Mouse (Mus musculus): ENCODE data around the gene Per1. TPM values are rescaled to one million over a fixed set of nuclear protein-coding genes. Genes with fewer than 3 reads are reported as not detected.

The Per1 gene
- polyA plus RNA-seq, 1 experiment: 4.5 TPM

GRCm38 (mm10) chr11:69088103-69088855, 6.7 kb upstream of the Per1 start, which contains the start of gene Vamp2:
Vamp2 (plus strand) TSS chr11:69088490.
- Histone ChIP-seq H3K4me3 (ENCODE audit: insufficient read depth, poor library complexity, severe bottlenecking) (peak within 1 kb of the TSS; percentile 97), H3ac (ENCODE audit: control insufficient read depth, insufficient read length, low read depth) (peak within 1 kb of the TSS; percentile 95), H3K79me2 (ENCODE audit: control insufficient read depth, insufficient read depth) (peaks cover 36% of the 10 kb centered on the region), H3K36me3 (ENCODE audit: control insufficient read depth, insufficient read depth) (peaks cover 22% of the 10 kb centered on the region), H3K79me3 (ENCODE audit: low read depth) (peaks cover 18% of the 10 kb centered on the region), H3K27me3 (ENCODE audit: control insufficient read depth, insufficient read depth, insufficient read length) (no peaks in the 10 kb centered on the region)
- TF ChIP-seq MAX (IDR thresholded peaks at IDR 0.05): no peak
- TF ChIP-seq MYOG (IDR thresholded peaks at IDR 0.05; ENCODE audit: control insufficient read depth, extremely low read depth, insufficient read length): no peak
- TF ChIP-seq FOSL1 (IDR thresholded peaks at IDR 0.05; ENCODE audit: insufficient read depth, low read length, poor library complexity, severe bottlenecking): no peak

- no peaks in the 10 kb centered on the region for H3K27me3 ChIP-seq (ENCODE audit: control insufficient read depth, insufficient read depth, insufficient read length)
- peaks cover 36% of the 10 kb centered on the region for H3K79me2 ChIP-seq (ENCODE audit: control insufficient read depth, insufficient read depth)
- peak overlapping the region; percentile 97 for H3K4me3 ChIP-seq (ENCODE audit: insufficient read depth, poor library complexity, severe bottlenecking)
- H3K36me3 ChIP-seq (ENCODE audit: control insufficient read depth, insufficient read depth): peaks cover 22% of the 10 kb centered on the region
- peak overlapping the region; percentile 95 for H3ac ChIP-seq (ENCODE audit: control insufficient read depth, insufficient read length, low read depth)
- no peak for TF ChIP-seq USF1 (IDR thresholded peaks at IDR 0.05; ENCODE audit: low read depth)
- TF ChIP-seq CTCF (IDR thresholded peaks at IDR 0.05; ENCODE audit: control insufficient read depth, insufficient read depth, insufficient read length): no peak
- TF ChIP-seq MYOD1 (IDR thresholded peaks at IDR 0.05; ENCODE audit: control insufficient read depth, insufficient read length, low read depth): no peak
- no peak for TF ChIP-seq MAX (IDR thresholded peaks at IDR 0.05)
- no peak for TF ChIP-seq MYOG (IDR thresholded peaks at IDR 0.05; ENCODE audit: control insufficient read depth, extremely low read depth, insufficient read length)
- no peak for TF ChIP-seq FOSL1 (IDR thresholded peaks at IDR 0.05; ENCODE audit: insufficient read depth, low read length, poor library complexity, severe bottlenecking)
- no peak for TF ChIP-seq CEBPB (IDR thresholded peaks at IDR 0.05; ENCODE audit: low read depth)
- H3K79me3 ChIP-seq (ENCODE audit: low read depth): peaks cover 18% of the 10 kb centered on the region
Measured at GRCm38 (mm10) chr11:69088856-69089615, 6.0 kb upstream of the Per1 start.

GRCm38 (mm10) chr11:69089616-69090290, 5.3 kb upstream of the Per1 start:
- peaks cover 36% of the 10 kb centered on the region for H3K79me2 ChIP-seq (ENCODE audit: control insufficient read depth, insufficient read depth)
- H3K27me3 ChIP-seq (ENCODE audit: control insufficient read depth, insufficient read depth, insufficient read length): no peaks in the 10 kb centered on the region
- peaks cover 18% of the 10 kb centered on the region for H3K79me3 ChIP-seq (ENCODE audit: low read depth)
- TF ChIP-seq MYOD1 (IDR thresholded peaks at IDR 0.05; ENCODE audit: control insufficient read depth, insufficient read length, low read depth) (no peak), USF1 (IDR thresholded peaks at IDR 0.05; ENCODE audit: low read depth) (no peak), CEBPB (IDR thresholded peaks at IDR 0.05; ENCODE audit: low read depth) (no peak), FOSL1 (IDR thresholded peaks at IDR 0.05; ENCODE audit: insufficient read depth, low read length, poor library complexity, severe bottlenecking) (no peak), MAX (IDR thresholded peaks at IDR 0.05) (no peak), CTCF (IDR thresholded peaks at IDR 0.05; ENCODE audit: control insufficient read depth, insufficient read depth, insufficient read length) (no peak)
- peak overlapping the region; percentile 97 for H3K4me3 ChIP-seq (ENCODE audit: insufficient read depth, poor library complexity, severe bottlenecking)
- H3K36me3 ChIP-seq (ENCODE audit: control insufficient read depth, insufficient read depth): peaks cover 22% of the 10 kb centered on the region
- peak overlapping the region; percentile 95 for H3ac ChIP-seq (ENCODE audit: control insufficient read depth, insufficient read length, low read depth)

- peaks cover 36% of the 10 kb centered on the region for H3K79me2 ChIP-seq (ENCODE audit: control insufficient read depth, insufficient read depth)
- no peaks in the 10 kb centered on the region for H3K27me3 ChIP-seq (ENCODE audit: control insufficient read depth, insufficient read depth, insufficient read length)
- no peak overlapping the region for H3ac ChIP-seq (ENCODE audit: control insufficient read depth, insufficient read length, low read depth)
- H3K36me3 ChIP-seq (ENCODE audit: control insufficient read depth, insufficient read depth): peaks cover 22% of the 10 kb centered on the region
- TF ChIP-seq FOSL1 (IDR thresholded peaks at IDR 0.05; ENCODE audit: insufficient read depth, low read length, poor library complexity, severe bottlenecking) (no peak), MYOG (IDR thresholded peaks at IDR 0.05; ENCODE audit: control insufficient read depth, extremely low read depth, insufficient read length) (no peak), USF1 (IDR thresholded peaks at IDR 0.05; ENCODE audit: low read depth) (no peak), CEBPB (IDR thresholded peaks at IDR 0.05; ENCODE audit: low read depth) (no peak), MAX (IDR thresholded peaks at IDR 0.05) (no peak), CTCF (IDR thresholded peaks at IDR 0.05; ENCODE audit: control insufficient read depth, insufficient read depth, insufficient read length) (no peak), MYOD1 (IDR thresholded peaks at IDR 0.05; ENCODE audit: control insufficient read depth, insufficient read length, low read depth) (no peak)
- no peak overlapping the region for H3K4me3 ChIP-seq (ENCODE audit: insufficient read depth, poor library complexity, severe bottlenecking)
- H3K79me3 ChIP-seq (ENCODE audit: low read depth): peaks cover 18% of the 10 kb centered on the region
Measured at GRCm38 (mm10) chr11:69090367-69090766, 4.7 kb upstream of the Per1 start.

- H3K27me3 ChIP-seq (ENCODE audit: control insufficient read depth, insufficient read depth, insufficient read length): no peaks in the 10 kb centered on the region
- TF ChIP-seq FOSL1 (IDR thresholded peaks at IDR 0.05; ENCODE audit: insufficient read depth, low read length, poor library complexity, severe bottlenecking): no peak
- TF ChIP-seq CEBPB (IDR thresholded peaks at IDR 0.05; ENCODE audit: low read depth): no peak
- no peak for TF ChIP-seq CTCF (IDR thresholded peaks at IDR 0.05; ENCODE audit: control insufficient read depth, insufficient read depth, insufficient read length)
- TF ChIP-seq USF1 (IDR thresholded peaks at IDR 0.05; ENCODE audit: low read depth): no peak
- no peak for TF ChIP-seq MAX (IDR thresholded peaks at IDR 0.05)
- TF ChIP-seq MYOD1 (IDR thresholded peaks at IDR 0.05; ENCODE audit: control insufficient read depth, insufficient read length, low read depth): no peak
- no peak for TF ChIP-seq MYOG (IDR thresholded peaks at IDR 0.05; ENCODE audit: control insufficient read depth, extremely low read depth, insufficient read length)
- H3ac ChIP-seq (ENCODE audit: control insufficient read depth, insufficient read length, low read depth): no peak overlapping the region
- peaks cover 22% of the 10 kb centered on the region for H3K36me3 ChIP-seq (ENCODE audit: control insufficient read depth, insufficient read depth)
- peaks cover 36% of the 10 kb centered on the region for H3K79me2 ChIP-seq (ENCODE audit: control insufficient read depth, insufficient read depth)
- H3K79me3 ChIP-seq (ENCODE audit: low read depth): peaks cover 18% of the 10 kb centered on the region
- no peak overlapping the region for H3K4me3 ChIP-seq (ENCODE audit: insufficient read depth, poor library complexity, severe bottlenecking)
Measured at GRCm38 (mm10) chr11:69091566-69092385, 3.2 kb upstream of the Per1 start.

Data from C2C12 (cell line).